Mouse (Mus musculus) spleen, postnatal 4 days (tissue): ENCODE measurements around the gene Olfr983.

ENCODE experiments used
- DNase-seq, 2 experiments: peaks; one replicate each; pipeline ENCODE4 v3.0.0; 2022; ENCODE audit warnings: low spot score in 2 of 2

Gene Olfr983

GRCm38 (mm10) chr9:40093495-40093894 lies at the start of gene Olfr983:
Gene Olfr983, minus strand, starts transcription at chr9:40093595.
- DNase-seq: no peak

GRCm38 (mm10) chr9:40141544-40141943 lies 48.1 kb upstream of the Olfr983 start:
- DNase-seq: no peak

DNA sequence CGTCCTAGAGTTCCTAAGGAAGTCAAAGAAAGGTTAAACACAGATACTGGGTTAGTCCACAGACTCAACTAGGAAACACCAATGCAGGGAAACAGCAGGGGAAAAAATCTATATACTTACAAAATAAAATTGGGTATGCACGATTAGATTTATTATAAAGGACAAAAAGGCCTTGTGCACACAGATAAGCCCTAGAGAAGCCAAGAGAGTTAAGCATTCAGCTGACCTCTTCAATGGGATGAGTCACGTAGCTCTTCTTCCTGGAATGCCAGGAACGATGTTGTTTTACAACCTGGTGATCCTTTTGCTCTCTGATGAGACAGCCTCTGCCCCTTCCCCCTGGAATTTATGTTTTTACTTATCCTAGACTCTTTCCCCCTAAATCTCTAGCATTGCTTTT lies 46.1 kb upstream of the Olfr983 start:
- no peak for DNase-seq

DNA sequence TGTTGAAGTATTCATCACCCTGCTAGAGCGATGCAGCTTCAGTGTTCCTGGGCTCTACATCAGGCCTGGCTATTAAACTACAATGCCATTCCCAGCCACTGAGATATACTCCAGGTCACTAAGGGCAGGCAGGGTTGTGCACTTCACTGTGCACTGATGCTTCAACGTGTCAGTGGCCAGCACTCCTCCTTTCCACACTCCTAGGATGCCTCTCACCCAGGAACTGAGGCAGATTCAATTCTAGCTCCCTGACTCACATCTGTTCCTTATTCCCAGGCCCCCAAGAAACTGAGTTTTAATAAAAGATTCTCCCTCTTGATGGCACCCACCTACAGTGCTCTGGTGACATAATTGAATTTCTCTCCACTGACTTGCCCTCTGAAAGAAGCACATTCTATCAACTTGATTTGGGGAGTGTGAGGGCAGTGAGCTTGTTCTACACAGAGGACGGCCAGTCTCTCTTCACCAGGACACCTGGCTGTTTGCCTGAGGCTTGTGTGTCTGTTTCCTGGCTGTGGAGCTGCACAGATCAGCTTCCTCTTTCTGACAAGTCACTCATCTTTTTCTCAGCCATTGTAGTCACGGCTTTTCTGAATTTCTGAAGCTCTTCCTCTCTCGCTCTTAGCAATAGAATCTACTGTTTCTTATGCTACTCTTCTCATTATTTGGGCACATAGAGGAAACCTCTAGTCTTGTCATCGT lies 43.7 kb upstream of the Olfr983 start:
- no peak for DNase-seq

- no peak for DNase-seq
Measured at GRCm38 (mm10) chr9:40130556-40130955, 37.2 kb upstream of the Olfr983 start.

- no peak for DNase-seq
Measured at GRCm38 (mm10) chr9:40130084-40130483, 36.7 kb upstream of the Olfr983 start, which contains the start of gene Olfr985. Gene Olfr985, minus strand, starts transcription at chr9:40130184.

GRCm38 (mm10) chr9:40117287-40117659 lies 23.9 kb upstream of the Olfr983 start:
- no peak for DNase-seq

DNA sequence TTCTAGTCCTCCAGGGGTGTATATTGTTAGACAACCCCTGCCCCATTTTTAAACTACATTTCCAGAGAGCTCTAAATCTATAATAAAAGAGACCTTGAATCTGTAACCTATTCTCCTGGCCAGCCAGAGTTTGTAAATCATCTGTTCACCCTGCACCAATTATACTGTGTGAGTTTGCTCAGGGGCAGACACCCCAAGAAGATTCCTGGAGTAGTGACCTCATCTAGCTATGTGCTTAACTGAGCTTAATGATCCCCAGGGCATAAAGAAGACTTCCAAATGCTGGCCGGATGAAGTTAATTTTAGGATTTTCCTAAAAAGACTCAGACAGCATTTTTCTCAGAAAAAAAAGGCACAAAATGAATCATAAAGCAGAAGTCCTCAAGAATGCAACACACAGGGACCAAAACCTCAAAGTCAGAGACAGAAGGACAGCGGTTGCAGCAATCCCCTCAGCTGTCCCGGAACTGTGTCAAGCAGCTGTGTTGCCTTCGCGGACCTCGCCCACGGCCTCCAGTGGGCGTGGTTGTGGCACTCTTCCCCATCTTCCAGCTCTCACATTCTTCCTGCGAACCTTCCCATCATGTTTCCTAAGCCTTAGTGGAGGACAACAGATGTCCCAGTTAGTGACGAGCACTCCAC lies 23.4 kb upstream of the Olfr983 start:
- no peak for DNase-seq

GRCm38 (mm10) chr9:40114106-40114505 lies 20.7 kb upstream of the Olfr983 start, which contains the start of gene Olfr984:
Gene Olfr984, minus strand, starts transcription at chr9:40114206.
- no peak for DNase-seq

DNA sequence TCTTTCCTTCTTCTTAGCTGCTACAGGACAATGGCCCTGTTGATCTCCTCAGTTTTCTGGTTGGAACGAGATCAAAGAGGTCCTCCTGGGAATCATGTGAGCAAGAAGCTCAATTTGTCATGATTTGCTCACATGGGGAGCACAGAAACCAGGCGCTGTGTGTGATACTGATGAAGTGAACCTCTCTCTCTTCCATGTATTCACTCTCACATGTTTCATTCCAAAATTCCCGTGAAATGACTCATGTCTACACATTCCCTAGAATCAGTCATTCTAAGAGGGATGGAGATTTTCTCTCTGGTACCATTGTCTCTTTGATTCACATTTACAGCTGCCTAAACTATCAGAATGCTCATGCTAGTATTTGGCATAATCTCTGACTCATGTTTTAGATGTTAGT lies 1.4 kb upstream of the Olfr983 start:
- no peak for DNase-seq

DNA sequence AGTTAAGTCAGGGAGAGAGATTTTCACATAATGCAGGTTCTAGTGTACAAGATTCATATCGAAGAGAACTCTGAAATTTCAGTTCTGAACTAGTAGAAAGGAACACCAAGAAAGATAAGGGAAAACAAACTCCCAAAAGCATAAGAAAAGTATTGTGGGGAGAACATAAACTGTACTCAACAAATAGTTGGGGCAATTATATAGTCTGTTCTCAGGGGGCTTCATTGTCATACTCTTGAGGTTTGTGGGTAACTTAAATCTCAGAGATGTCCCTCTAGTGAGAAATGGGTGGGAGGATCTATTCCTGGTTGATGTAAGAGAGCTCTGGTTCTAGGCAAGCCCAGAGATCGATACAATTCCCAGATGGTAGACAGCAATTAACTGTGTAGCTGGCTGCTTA lies 19.9 kb downstream of the Olfr983 start, which contains the start of gene Olfr982:
Gene Olfr982 (plus strand): TSS at position 301 of the 400 bp plus-strand sequence.
- no peak for DNase-seq

- no peak for DNase-seq
Measured at GRCm38 (mm10) chr9:40050138-40050537, 43.3 kb downstream of the Olfr983 start.
